Mouse (Mus musculus) C2C12 (cell line): Measurements from ENCODE around the gene Fam89b.

ENCODE experiments used
- CEBPB ChIP-seq: IDR thresholded peaks from one replicate; pipeline ENCODE4 v1.6.1; 2011; ENCODE audit warnings: low read depth, mild to moderate bottlenecking, control low read depth, moderate library complexity
- CTCF ChIP-seq: IDR thresholded peaks from one replicate; pipeline ENCODE4 v1.5.1; 2011; ENCODE audit not compliant: control insufficient read depth, insufficient read depth, insufficient read length
- USF1 ChIP-seq: IDR thresholded peaks from one replicate; pipeline ENCODE4 v1.6.1; 2011; ENCODE audit warnings: low read depth, mild to moderate bottlenecking, control low read depth, moderate library complexity

DNA sequence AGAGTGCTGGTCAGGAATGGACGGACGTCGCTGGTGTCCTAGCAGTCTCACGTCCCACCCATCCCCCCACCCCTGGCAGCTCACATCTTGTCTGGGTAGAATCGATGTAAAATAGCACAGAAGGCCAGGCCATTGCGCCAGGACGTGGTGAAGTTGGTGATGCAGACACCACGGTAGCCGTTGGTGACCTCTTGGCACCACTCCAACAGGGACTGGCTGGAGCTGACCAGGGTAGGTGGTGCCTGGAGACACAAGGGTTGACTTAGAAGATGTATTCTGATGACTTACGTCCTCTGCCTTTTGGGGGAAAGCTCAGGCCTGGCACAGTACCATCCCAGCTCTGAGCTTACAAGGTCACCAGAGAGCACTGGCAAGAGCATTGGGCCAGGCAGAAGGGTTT lies 12.5 kb downstream of the Fam89b start:
- TF ChIP-seq CTCF (no peak), USF1 (no peak), CEBPB (no peak)
